Mouse (Mus musculus) CH12.LX (cell line): Measurements from ENCODE around the gene Podn.

Source experiments
- CTCF ChIP-seq, 2 experiments: IDR thresholded peaks in 1 of 2; conservative IDR thresholded peaks in 1 of 2; 2 replicates each; pipeline ENCODE4 v1.5.1; 2011 to 2012; ENCODE audit warnings: low read depth in 2 of 2, low read length in 2 of 2, improper control_type of control experiment in 1 of 2, inconsistent platforms in 1 of 2, mild to moderate bottlenecking in 1 of 2, moderate library complexity in 1 of 2
- ELF1 ChIP-seq: IDR thresholded peaks from 2 replicates; pipeline ENCODE4 v1.6.1; 2014; ENCODE audit warnings: low read depth, mild to moderate bottlenecking, inconsistent platforms, low read length, improper control_type of control experiment
- GABPA ChIP-seq: IDR thresholded peaks from 2 replicates; pipeline ENCODE4 v1.6.1; 2012; ENCODE audit warnings: low read depth, low read length, improper control_type of control experiment, inconsistent platforms; ENCODE audit not compliant: insufficient replicate concordance
- HCFC1 ChIP-seq: IDR thresholded peaks from 2 replicates; pipeline ENCODE4 v1.6.1; 2012; ENCODE audit warnings: low read depth, mild to moderate bottlenecking, inconsistent platforms, low read length, improper control_type of control experiment
- POLR2A ChIP-seq: IDR thresholded peaks from 2 replicates; pipeline ENCODE4 v1.6.1; 2011; ENCODE audit warnings: low read depth, mild to moderate bottlenecking, improper control_type of control experiment, low read length
- TBP ChIP-seq: conservative IDR thresholded peaks from 2 replicates; pipeline ENCODE4 v1.6.1; 2011; ENCODE audit warnings: low read depth, low read length, improper control_type of control experiment
- USF1 ChIP-seq: IDR thresholded peaks from 2 replicates; pipeline ENCODE4 v1.6.1; 2014; ENCODE audit warnings: low read depth, mild to moderate bottlenecking, inconsistent platforms, low read length, improper control_type of control experiment
- ZC3H11A ChIP-seq: IDR thresholded peaks from 2 replicates; pipeline ENCODE4 v1.6.1; 2012; ENCODE audit warnings: low read depth, mild to moderate bottlenecking, inconsistent platforms, low read length, improper control_type of control experiment

GRCm38 (mm10) chr4:108007532-108008103 lies 88.6 kb downstream of the Podn start:
- TF ChIP-seq CTCF (conservative IDR thresholded peaks at IDR 0.05 in 1 of 2, IDR thresholded peaks at IDR 0.05 in 1 of 2; ENCODE audit: low read depth in 2 of 2, low read length in 2 of 2): no peak
- no peak for TF ChIP-seq POLR2A
- TF ChIP-seq HCFC1: no peak
- TF ChIP-seq GABPA: no peak
- no peak for TF ChIP-seq ZC3H11A
- TF ChIP-seq ELF1: no peak
- no peak for TF ChIP-seq USF1
- TF ChIP-seq TBP: no peak
